Mouse (Mus musculus): ENCODE data around the gene Chpf. TPM values are rescaled to one million over a fixed set of nuclear protein-coding genes. Genes with fewer than 3 reads are reported as not detected.

Chpf gene
- polyA plus RNA-seq, 1 experiment from 2014 or later: 42.1 TPM

- no peaks in the 10 kb centered on the region for H3K9me3 ChIP-seq (ENCODE audit: control insufficient read depth, low read length)
- H3K36me3 ChIP-seq (ENCODE audit: control insufficient read depth, insufficient read depth, low read length): peaks cover 18% of the 10 kb centered on the region
- 4% methylated on average over 13 of the region's 13 CpGs for WGBS
- peaks cover 12% of the 10 kb centered on the region for H3K4me1 ChIP-seq (ENCODE audit: control insufficient read depth, insufficient read depth, low read depth, low read length)
- H3K9ac ChIP-seq (ENCODE audit: low read depth, low read length): peak overlapping the region; percentile 58
- ATAC-seq: peak; percentile 7; the same call in 1 of the 2 replicates
- no peak overlapping the region for H3K27ac ChIP-seq (ENCODE audit: low read depth, low read length)
- peak overlapping the region; percentile 55 for H3K4me3 ChIP-seq (ENCODE audit: low read length)
- H3K27me3 ChIP-seq (replicated peaks; ENCODE audit: control insufficient read depth, insufficient read depth, low read length): peaks cover 24% of the 10 kb centered on the region
- H3K4me2 ChIP-seq (ENCODE audit: low read length): peak overlapping the region; percentile 91
Measured at GRCm38 (mm10) chr1:75487040-75487404, 7.9 kb upstream of the Chpf start.

DNA sequence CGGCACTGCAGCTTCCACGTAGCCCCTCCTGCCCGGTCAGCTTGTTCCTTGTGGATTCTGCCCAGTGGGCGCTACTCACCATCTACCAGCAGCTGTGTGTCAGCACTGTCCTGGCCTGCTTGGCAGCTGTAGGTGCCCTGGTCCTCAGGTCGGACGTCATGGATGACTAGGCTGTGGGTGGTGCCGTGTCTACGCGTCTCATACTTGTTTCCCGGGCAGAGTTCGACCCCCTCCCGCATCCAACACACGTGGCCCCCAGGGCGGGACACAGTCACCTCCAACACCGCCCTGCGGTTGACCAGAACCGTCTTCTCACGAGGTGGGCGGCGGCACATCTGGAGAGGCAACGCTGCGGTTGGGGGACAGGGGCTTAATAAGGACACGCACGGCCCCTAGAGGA, 7.5 kb upstream of the Chpf start:
- no peak overlapping the region for H3K27ac ChIP-seq (ENCODE audit: low read depth, low read length)
- peaks cover 12% of the 10 kb centered on the region for H3K4me1 ChIP-seq (ENCODE audit: control insufficient read depth, insufficient read depth, low read depth, low read length)
- H3K4me2 ChIP-seq (ENCODE audit: low read length): peak overlapping the region; percentile 91
- 0 out of 2 replicates have a peak, but pooled peaks have one; percentile 5 for ATAC-seq
- no peaks in the 10 kb centered on the region for H3K9me3 ChIP-seq (ENCODE audit: control insufficient read depth, low read length)
- H3K36me3 ChIP-seq (ENCODE audit: control insufficient read depth, insufficient read depth, low read length): peaks cover 18% of the 10 kb centered on the region
- no peak overlapping the region for H3K9ac ChIP-seq (ENCODE audit: low read depth, low read length)
- no peak overlapping the region; the same call in 1 of the 2 replicates for H3K4me3 ChIP-seq (ENCODE audit: low read length)
- 10% methylated on average over 24 of the region's 24 CpGs for WGBS
- H3K27me3 ChIP-seq (replicated peaks; ENCODE audit: control insufficient read depth, insufficient read depth, low read length): peaks cover 24% of the 10 kb centered on the region

DNA sequence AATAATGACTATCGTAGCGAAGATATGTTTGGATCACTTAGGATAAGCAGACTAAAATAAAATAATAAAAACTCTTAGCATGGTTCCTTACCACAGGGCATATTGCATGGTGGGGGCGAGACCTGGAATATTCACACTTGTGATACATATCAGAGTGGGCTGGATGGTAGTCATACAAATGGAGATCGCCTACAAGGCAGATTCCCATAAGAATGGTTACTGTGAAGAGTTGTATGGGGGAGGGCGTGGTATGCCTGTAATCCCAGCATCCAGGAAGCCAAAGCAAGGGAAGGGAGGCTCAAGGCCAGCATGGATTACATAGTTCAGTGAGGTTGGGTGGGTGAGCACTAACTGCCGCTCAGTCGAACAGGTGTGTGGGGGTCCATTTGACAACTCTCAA, 1.6 kb upstream of the Chpf start:
- H3K9me3 ChIP-seq (ENCODE audit: control insufficient read depth, low read length): no peaks in the 10 kb centered on the region
- peaks cover 10% of the 10 kb centered on the region for H3K27me3 ChIP-seq (replicated peaks; ENCODE audit: control insufficient read depth, insufficient read depth, low read length)
- peak overlapping the region; percentile 87 for H3K4me2 ChIP-seq (ENCODE audit: low read length)
- no peak for ATAC-seq
- 0 out of 2 replicates have a peak overlapping the region, but pooled peaks have one; percentile 17 for H3K9ac ChIP-seq (ENCODE audit: low read depth, low read length)
- peaks cover 23% of the 10 kb centered on the region for H3K36me3 ChIP-seq (ENCODE audit: control insufficient read depth, insufficient read depth, low read length)
- peak overlapping the region; percentile 88 for H3K4me3 ChIP-seq (ENCODE audit: low read length)
- H3K4me1 ChIP-seq (ENCODE audit: control insufficient read depth, insufficient read depth, low read depth, low read length): peaks cover 21% of the 10 kb centered on the region
- no peak overlapping the region for H3K27ac ChIP-seq (ENCODE audit: low read depth, low read length)
- WGBS: 83% methylated on average over 7 of the region's 7 CpGs

DNA sequence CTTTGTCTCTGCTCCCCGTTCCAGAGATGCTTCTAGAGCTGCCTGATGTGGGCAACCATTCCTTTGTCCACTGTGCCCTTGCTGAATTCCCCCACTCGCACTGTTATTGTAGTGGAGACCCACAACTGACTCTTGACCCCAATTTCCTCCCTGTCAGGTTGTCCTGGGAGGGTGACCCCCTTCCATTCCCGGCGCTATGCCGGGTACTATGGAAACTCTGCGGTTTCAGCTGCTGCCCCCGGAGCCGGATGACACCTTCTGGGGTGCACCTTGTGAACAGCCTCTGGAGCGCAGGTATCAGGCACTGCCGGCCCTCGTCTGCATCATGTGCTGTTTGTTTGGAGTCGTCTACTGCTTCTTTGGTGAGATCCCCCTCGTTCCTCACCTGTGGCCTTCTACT, 929 bp upstream of the Chpf start:
- Histone ChIP-seq H3K27me3 (replicated peaks; ENCODE audit: control insufficient read depth, insufficient read depth, low read length) (peaks cover 3% of the 10 kb centered on the region), H3K27ac (ENCODE audit: low read depth, low read length) (peak overlapping the region; percentile 16), H3K4me3 (ENCODE audit: low read length) (peak overlapping the region; percentile 88), H3K36me3 (ENCODE audit: control insufficient read depth, insufficient read depth, low read length) (peaks cover 23% of the 10 kb centered on the region), H3K4me2 (ENCODE audit: low read length) (peak overlapping the region; percentile 87), H3K9ac (ENCODE audit: low read depth, low read length) (peak overlapping the region; percentile 83), H3K4me1 (ENCODE audit: control insufficient read depth, insufficient read depth, low read depth, low read length) (peaks cover 21% of the 10 kb centered on the region), H3K9me3 (ENCODE audit: control insufficient read depth, low read length) (no peaks in the 10 kb centered on the region)
- ATAC-seq: no peak
- WGBS: 4% methylated on average over 13 of the region's 13 CpGs

GRCm38 (mm10) chr1:75479635-75479989, 505 bp upstream of the Chpf start:
- Histone ChIP-seq H3K4me1 (ENCODE audit: control insufficient read depth, insufficient read depth, low read depth, low read length) (peaks cover 23% of the 10 kb centered on the region), H3K9me3 (ENCODE audit: control insufficient read depth, low read length) (no peaks in the 10 kb centered on the region), H3K27ac (ENCODE audit: low read depth, low read length) (peak overlapping the region; percentile 75), H3K9ac (ENCODE audit: low read depth, low read length) (peak overlapping the region; percentile 83), H3K4me2 (ENCODE audit: low read length) (peak overlapping the region; percentile 87), H3K36me3 (ENCODE audit: control insufficient read depth, insufficient read depth, low read length) (peaks cover 23% of the 10 kb centered on the region), H3K4me3 (ENCODE audit: low read length) (peak overlapping the region; percentile 88), H3K27me3 (replicated peaks; ENCODE audit: control insufficient read depth, insufficient read depth, low read length) (no peaks in the 10 kb centered on the region; the same call in 1 of the 2 replicates)
- WGBS: 1% methylated on average over 19 of the region's 24 CpGs
- ATAC-seq: no peak

DNA sequence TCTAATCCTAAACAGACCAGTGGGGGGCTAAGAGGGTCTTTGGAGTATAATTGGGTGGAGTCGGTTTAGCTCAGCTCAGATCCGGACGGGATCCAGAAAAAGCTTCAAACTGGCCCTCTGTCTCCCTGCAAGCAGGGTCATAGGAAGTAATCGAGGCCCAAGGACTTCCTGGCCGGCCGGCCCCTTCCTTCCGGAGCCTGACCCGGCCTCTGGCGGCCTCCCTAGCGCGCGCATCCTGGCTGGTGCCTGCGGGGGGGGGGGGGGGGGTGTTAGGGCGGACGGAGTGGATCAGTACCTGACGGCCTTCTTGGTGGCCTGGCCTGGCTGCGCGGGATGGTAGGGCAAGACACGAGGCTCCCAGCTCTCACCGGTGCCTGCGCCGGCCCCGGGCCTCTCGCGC, 610 bp downstream of the Chpf start:
- Histone ChIP-seq H3K36me3 (ENCODE audit: control insufficient read depth, insufficient read depth, low read length) (peaks cover 28% of the 10 kb centered on the region), H3K4me3 (ENCODE audit: low read length) (peak overlapping the region; percentile 88), H3K4me1 (ENCODE audit: control insufficient read depth, insufficient read depth, low read depth, low read length) (peaks cover 25% of the 10 kb centered on the region), H3K4me2 (ENCODE audit: low read length) (peak overlapping the region; percentile 87), H3K27ac (ENCODE audit: low read depth, low read length) (peak overlapping the region; percentile 89), H3K9me3 (ENCODE audit: control insufficient read depth, low read length) (no peaks in the 10 kb centered on the region), H3K27me3 (replicated peaks; ENCODE audit: control insufficient read depth, insufficient read depth, low read length) (no peaks in the 10 kb centered on the region; the same call in 1 of the 2 replicates), H3K9ac (ENCODE audit: low read depth, low read length) (peak overlapping the region; percentile 83)
- whole genome bisulfite sequencing: under 1% methylated on average over 9 of the region's 25 CpGs
- ATAC-seq: no peak

DNA sequence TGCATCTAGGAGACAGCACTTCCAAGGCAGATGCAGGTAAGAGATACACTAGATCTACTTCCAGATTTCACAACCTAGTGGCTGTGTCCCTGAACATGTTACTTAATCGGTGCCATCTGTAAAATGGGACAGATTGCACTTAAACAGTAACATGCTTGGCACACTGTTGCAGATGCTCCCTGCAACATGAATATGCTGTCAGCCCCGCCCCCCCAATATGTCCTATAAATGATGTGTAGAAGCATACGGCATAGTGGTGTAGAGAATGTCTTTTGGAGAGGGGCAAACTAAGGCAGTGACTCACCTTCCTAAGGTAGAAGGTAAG, 1.2 kb downstream of the Chpf start:
- peaks cover 25% of the 10 kb centered on the region for H3K4me1 ChIP-seq (ENCODE audit: control insufficient read depth, insufficient read depth, low read depth, low read length)
- H3K9ac ChIP-seq (ENCODE audit: low read depth, low read length): peak overlapping the region; percentile 50
- WGBS: 52% methylated on average over 3 of the region's 3 CpGs
- peaks cover 28% of the 10 kb centered on the region for H3K36me3 ChIP-seq (ENCODE audit: control insufficient read depth, insufficient read depth, low read length)
- ATAC-seq: no peak
- H3K4me3 ChIP-seq (ENCODE audit: low read length): peak overlapping the region; percentile 88
- H3K4me2 ChIP-seq (ENCODE audit: low read length): peak overlapping the region; percentile 87
- no peak overlapping the region for H3K27ac ChIP-seq (ENCODE audit: low read depth, low read length)
- no peaks in the 10 kb centered on the region for H3K9me3 ChIP-seq (ENCODE audit: control insufficient read depth, low read length)
- H3K27me3 ChIP-seq (replicated peaks; ENCODE audit: control insufficient read depth, insufficient read depth, low read length): no peaks in the 10 kb centered on the region; the same call in 1 of the 2 replicates

DNA sequence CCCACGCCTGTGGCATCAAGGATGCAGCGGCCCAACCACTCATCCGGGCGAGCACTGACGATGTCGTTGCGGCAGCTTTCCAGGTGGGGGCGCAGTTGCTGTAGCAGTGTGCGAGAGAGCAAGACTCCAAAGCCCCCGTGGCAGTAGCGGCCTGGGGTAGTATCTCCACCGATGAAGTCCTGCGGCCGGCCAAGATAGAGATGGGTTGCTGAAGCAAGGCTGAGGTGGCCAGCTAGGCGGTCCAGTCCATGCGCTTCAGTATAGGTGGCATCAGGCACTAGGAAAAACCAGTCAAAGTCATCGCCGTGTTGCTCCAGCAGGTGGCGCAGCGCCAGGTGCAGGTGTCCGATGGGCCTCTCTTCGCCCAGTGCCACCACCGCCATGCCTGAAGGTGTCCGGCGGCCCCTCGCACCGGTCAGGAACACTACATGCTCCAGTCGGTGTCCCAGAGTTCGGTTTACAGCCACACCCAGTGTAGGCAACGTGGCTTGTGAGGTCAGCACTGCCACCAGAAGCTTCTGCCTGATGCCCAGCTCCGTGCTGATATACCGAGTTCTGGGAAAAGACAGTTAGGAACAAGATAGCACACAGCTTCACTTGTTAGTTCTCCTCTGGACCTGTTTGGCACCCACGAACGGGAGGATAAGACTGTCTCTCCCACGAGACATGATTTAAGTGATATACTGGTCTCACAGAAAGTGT, 1.7 kb downstream of the Chpf start:
- Histone ChIP-seq H3K27ac (ENCODE audit: low read depth, low read length) (no peak overlapping the region), H3K4me2 (ENCODE audit: low read length) (peak overlapping the region; percentile 87), H3K9me3 (ENCODE audit: control insufficient read depth, low read length) (no peaks in the 10 kb centered on the region), H3K4me1 (ENCODE audit: control insufficient read depth, insufficient read depth, low read depth, low read length) (peaks cover 25% of the 10 kb centered on the region), H3K4me3 (ENCODE audit: low read length) (peak overlapping the region; percentile 88), H3K9ac (ENCODE audit: low read depth, low read length) (peak overlapping the region; percentile 50), H3K27me3 (replicated peaks; ENCODE audit: control insufficient read depth, insufficient read depth, low read length) (no peaks in the 10 kb centered on the region; the same call in 1 of the 2 replicates), H3K36me3 (ENCODE audit: control insufficient read depth, insufficient read depth, low read length) (peaks cover 26% of the 10 kb centered on the region)
- 9% methylated on average over 35 of the region's 35 CpGs for WGBS
- peak; percentile 1; the same call in 1 of the 2 replicates for ATAC-seq

DNA sequence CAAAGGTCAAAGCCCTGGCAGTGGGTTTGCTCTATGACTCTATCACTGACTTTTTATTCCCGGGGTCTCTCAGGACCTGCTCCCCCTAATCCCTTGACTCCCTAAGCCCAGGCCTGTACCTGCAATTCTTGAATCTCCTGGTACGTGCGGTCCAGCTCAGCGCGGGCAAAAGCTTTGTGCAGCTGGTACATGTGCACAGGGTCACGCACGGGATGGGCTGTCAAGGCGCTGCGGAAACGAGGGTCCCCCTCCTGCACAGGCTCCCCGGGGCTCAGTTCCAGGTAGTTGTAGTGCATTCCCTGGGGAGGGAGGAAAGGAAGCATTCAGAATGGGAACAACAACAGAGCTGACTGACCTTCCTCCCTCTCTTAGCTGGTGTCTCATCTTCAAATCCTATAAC, 2.7 kb downstream of the Chpf start:
- Histone ChIP-seq H3K9me3 (ENCODE audit: control insufficient read depth, low read length) (no peaks in the 10 kb centered on the region), H3K4me3 (ENCODE audit: low read length) (no peak overlapping the region), H3K36me3 (ENCODE audit: control insufficient read depth, insufficient read depth, low read length) (peaks cover 28% of the 10 kb centered on the region), H3K27ac (ENCODE audit: low read depth, low read length) (no peak overlapping the region), H3K9ac (ENCODE audit: low read depth, low read length) (no peak overlapping the region), H3K27me3 (replicated peaks; ENCODE audit: control insufficient read depth, insufficient read depth, low read length) (no peaks in the 10 kb centered on the region), H3K4me1 (ENCODE audit: control insufficient read depth, insufficient read depth, low read depth, low read length) (peaks cover 25% of the 10 kb centered on the region), H3K4me2 (ENCODE audit: low read length) (no peak overlapping the region)
- WGBS: 97% methylated on average over 11 of the region's 11 CpGs
- no peak for ATAC-seq
